Comparison of ENCODE assay signal across 19 mouse cellular contexts in the genomic region with DNA sequence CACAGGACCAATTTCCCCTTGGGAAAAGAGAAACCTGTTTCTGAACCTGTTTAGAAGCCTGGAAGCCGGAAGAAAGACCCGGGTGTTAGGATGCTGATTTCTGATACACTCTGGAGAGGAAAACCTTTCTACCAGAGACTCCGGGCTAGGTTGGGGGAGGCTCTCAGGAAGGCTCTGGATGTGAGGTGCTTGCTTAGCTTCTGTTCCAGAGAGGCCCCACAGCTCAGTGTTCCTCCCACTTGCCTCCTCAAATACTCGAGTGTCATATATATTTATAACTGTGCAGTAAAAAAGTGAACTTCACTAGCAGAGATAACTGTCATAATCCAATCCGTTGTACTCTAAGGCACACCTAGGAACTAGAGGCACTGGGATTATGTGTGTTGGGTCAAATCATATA. TPM values are rescaled to one million over a fixed set of nuclear protein-coding genes. Genes with fewer than 3 reads are reported as not detected.
DNase-seq lines count a peak whose midpoint lies in the region; TF ChIP-seq lines count a peak whose summit lies in the region.
"Had no signal": no experiment of that assay in that cellular context is flagged by ENCODE, and none has a peak within 500 bp of the region (broad histone marks: within the 10 kb centered on the region; RNA-seq: fewer than 3 reads in every experiment).

No protein-coding gene starts in this region.

- H3K4me3 ChIP-seq in left cerebral cortex, adult 2 months, result no peak overlapping the region
- H3K4me3 ChIP-seq: embryonic facial prominence, embryonic 15.5 days; forebrain, embryonic 15.5 days; hindbrain, embryonic 10.5 days; midbrain, embryonic 10.5 days; stomach, embryonic 15.5 days had no signal

- intact Hi-C loops in left cerebral cortex, postnatal 10 days (cut with DNase I), result loop anchor here (5.0 kb wide), 1 partner anchor 76 kb away; no protein-coding TSS in a partner anchor
- intact Hi-C loops in left cerebral cortex, adult 2 months (cut with DNase I), result loop anchor here (2.0 to 5.0 kb wide), 5 partner anchors 35 to 176 kb away; no protein-coding TSS in a partner anchor

- H3K27ac ChIP-seq in left cerebral cortex, adult 2 months, result peak overlapping the region; percentile 81
- H3K27ac ChIP-seq: embryonic facial prominence, embryonic 15.5 days; forebrain, embryonic 15.5 days; hindbrain, embryonic 10.5 days; midbrain, embryonic 10.5 days; stomach, embryonic 15.5 days had no signal

- no peak for TF ChIP-seq CTCF in left cerebral cortex, adult 2 months (IDR thresholded peaks at IDR 0.05)

- peak; percentile 54 for DNase-seq in left cerebral cortex, adult 11 months (ENCODE audit: low spot score)
- no peak for DNase-seq in left cerebral cortex, postnatal 10 days (ENCODE audit: extremely low spot score in 1 of 2, low spot score in 2 of 2)
- peak; percentile 64 to 68 for DNase-seq in frontal cortex, adult 2 months (ENCODE audit: extremely low spot score in 1 of 2, low spot score in 1 of 2)
- DNase-seq in left cerebral cortex, adult 2 months (ENCODE audit: extremely low spot score in 1 of 2, low spot score in 2 of 2), result peak; percentile 24 to 29
- peak; percentile 16 for DNase-seq in right cerebral cortex, postnatal 25 days
- DNase-seq in lung, postnatal 10 days, result no peak
- no peak for DNase-seq in adrenal gland, postnatal 36 days
- DNase-seq: adrenal gland, adult 8-10 months; cerebellum, adult 2 months; cerebellum, postnatal 25 days; embryo, embryonic 11 days; heart, postnatal 10 days; kidney, postnatal 25 days; layer of hippocampus, adult 9-11 months had no signal

RNA-seq across cellular contexts. Expression of a gene that starts 25.6 kb away (rescaled TPM):
- total RNA-seq in left cerebral cortex, postnatal 10 days (2021), result 10 to 100 TPM; 50.7 to 54.6 TPM
- 25.5 and 28.9 TPM in 2 replicates for polyA plus RNA-seq in frontal cortex, adult 2 months (2012; rRNA removed)
- total RNA-seq in left cerebral cortex, adult 2 months (2021), result 10 to 100 TPM; 47.8 to 51.3 TPM
- 10 to 100 TPM; 17.0 to 27.0 TPM for total RNA-seq in adrenal gland, postnatal 36 days (2021)

Comparison
In these comparisons a context has a peak if more than half of its experiments do, and no peak if none do; other contexts are left out.
1. DNase-seq: peak in left cerebral cortex, adult 11 months (single experiment), frontal cortex, adult 2 months (2 of 2), left cerebral cortex, adult 2 months (2 of 2) and right cerebral cortex, postnatal 25 days (single experiment); none in left cerebral cortex, postnatal 10 days (0 of 2), lung, postnatal 10 days (single experiment) and adrenal gland, postnatal 36 days (0 of 2).